Mouse (Mus musculus): ENCODE results near the gene Ccdc92b. TPM values are rescaled to one million over a fixed set of nuclear protein-coding genes. Genes with fewer than 3 reads are reported as not detected.
"Not testable (repeated sequence)": the region's sequence is repeated elsewhere in the genome, so short reads cannot be mapped to it uniquely, and the experiment has no call there.

Ccdc92b gene
- 0.46 and 0.71 TPM in 2 replicates for polyA plus RNA-seq (2015; fragmentation: Nextera tagmentation; extraction: Ambion mirVana)

- H3K4me3 ChIP-seq (replicated peaks) = peak within 1 kb of the TSS; percentile 30
- H3K27ac ChIP-seq (replicated peaks) = no peak within 1 kb of the TSS
- no peak within 1 kb of the TSS for H3K9ac ChIP-seq
- no peaks in the 10 kb centered on the region for H3K36me3 ChIP-seq
- peak within 1 kb of the TSS; percentile 49 for H3K4me2 ChIP-seq (replicated peaks)
- no peaks in the 10 kb centered on the region for H3K9me3 ChIP-seq (replicated peaks)
- WGBS = under 1% methylated on average over 60 of the region's 63 CpGs
- ATAC-seq (ENCODE audit: insufficient number of reproducible peaks, low FRiP score, low TSS enrichment, low read depth) = peak; percentile 74
- H3K4me1 ChIP-seq = peaks cover 10% of the 10 kb centered on the region
- H3K27me3 ChIP-seq = peaks cover 39% of the 10 kb centered on the region
Observed at GRCm38 (mm10) chr11:74619201-74619955, at the start of gene Ccdc92b. TSS of gene Ccdc92b (plus strand) at chr11:74619605.

- 62% methylated on average over 6 of the region's 6 CpGs for WGBS
- Histone ChIP-seq H3K36me3 (no peaks in the 10 kb centered on the region), H3K4me3 (replicated peaks) (no peak overlapping the region), H3K27me3 (no peaks in the 10 kb centered on the region), H3K4me1 (peaks cover 7% of the 10 kb centered on the region; the same call in 1 of the 2 replicates), H3K4me2 (replicated peaks) (no peak overlapping the region), H3K9me3 (replicated peaks) (no peaks in the 10 kb centered on the region), H3K27ac (replicated peaks) (no peak overlapping the region), H3K9ac (no peak overlapping the region)
- no peak for ATAC-seq (ENCODE audit: insufficient number of reproducible peaks, low FRiP score, low TSS enrichment, low read depth)
Observed at GRCm38 (mm10) chr11:74569735-74570134, 49.7 kb upstream of the Ccdc92b start.

- no peaks in the 10 kb centered on the region for H3K27me3 ChIP-seq
- no peak overlapping the region for H3K27ac ChIP-seq (replicated peaks)
- WGBS = 59% methylated on average over 6 of the region's 6 CpGs
- H3K4me1 ChIP-seq = peaks cover 7% of the 10 kb centered on the region; the same call in 1 of the 2 replicates
- no peak overlapping the region for H3K4me3 ChIP-seq (replicated peaks)
- no peaks in the 10 kb centered on the region for H3K36me3 ChIP-seq
- no peak for ATAC-seq (ENCODE audit: insufficient number of reproducible peaks, low FRiP score, low TSS enrichment, low read depth)
- H3K9me3 ChIP-seq (replicated peaks) = no peaks in the 10 kb centered on the region
- no peak overlapping the region for H3K4me2 ChIP-seq (replicated peaks)
- H3K9ac ChIP-seq = no peak overlapping the region
Observed at GRCm38 (mm10) chr11:74572459-74573061, 46.8 kb upstream of the Ccdc92b start.

GRCm38 (mm10) chr11:74574768-74575434, 44.5 kb upstream of the Ccdc92b start:
- no peaks in the 10 kb centered on the region for H3K27me3 ChIP-seq
- no peaks in the 10 kb centered on the region for H3K36me3 ChIP-seq
- H3K9me3 ChIP-seq (replicated peaks) = no peaks in the 10 kb centered on the region
- no peak overlapping the region for H3K9ac ChIP-seq
- H3K4me1 ChIP-seq = peaks cover 7% of the 10 kb centered on the region; the same call in 1 of the 2 replicates
- 58% methylated on average over 4 of the region's 4 CpGs for WGBS
- ATAC-seq (ENCODE audit: insufficient number of reproducible peaks, low FRiP score, low TSS enrichment, low read depth) = no peak
- H3K27ac ChIP-seq (replicated peaks) = no peak overlapping the region
- H3K4me2 ChIP-seq (replicated peaks) = no peak overlapping the region
- H3K4me3 ChIP-seq (replicated peaks) = no peak overlapping the region

- Histone ChIP-seq H3K9ac (no peak overlapping the region), H3K9me3 (replicated peaks) (no peaks in the 10 kb centered on the region), H3K27me3 (no peaks in the 10 kb centered on the region), H3K4me3 (replicated peaks) (no peak overlapping the region), H3K4me1 (peaks cover 7% of the 10 kb centered on the region; the same call in 1 of the 2 replicates), H3K27ac (replicated peaks) (no peak overlapping the region), H3K36me3 (no peaks in the 10 kb centered on the region), H3K4me2 (replicated peaks) (no peak overlapping the region)
- 68% methylated on average over 3 of the region's 3 CpGs for WGBS
- no peak for ATAC-seq (ENCODE audit: insufficient number of reproducible peaks, low FRiP score, low TSS enrichment, low read depth)
Observed at GRCm38 (mm10) chr11:74575940-74576339, 43.5 kb upstream of the Ccdc92b start.

- H3K27me3 ChIP-seq = no peaks in the 10 kb centered on the region
- no peak overlapping the region for H3K4me3 ChIP-seq (replicated peaks)
- H3K9me3 ChIP-seq (replicated peaks) = no peaks in the 10 kb centered on the region
- no peak overlapping the region for H3K9ac ChIP-seq
- no peak overlapping the region for H3K4me2 ChIP-seq (replicated peaks)
- H3K4me1 ChIP-seq = peaks cover 7% of the 10 kb centered on the region; the same call in 1 of the 2 replicates
- 64% methylated on average over 3 of the region's 3 CpGs for WGBS
- no peak overlapping the region for H3K27ac ChIP-seq (replicated peaks)
- no peaks in the 10 kb centered on the region for H3K36me3 ChIP-seq
- ATAC-seq (ENCODE audit: insufficient number of reproducible peaks, low FRiP score, low TSS enrichment, low read depth) = no peak
Observed at GRCm38 (mm10) chr11:74577068-74577467, 42.3 kb upstream of the Ccdc92b start.

DNA sequence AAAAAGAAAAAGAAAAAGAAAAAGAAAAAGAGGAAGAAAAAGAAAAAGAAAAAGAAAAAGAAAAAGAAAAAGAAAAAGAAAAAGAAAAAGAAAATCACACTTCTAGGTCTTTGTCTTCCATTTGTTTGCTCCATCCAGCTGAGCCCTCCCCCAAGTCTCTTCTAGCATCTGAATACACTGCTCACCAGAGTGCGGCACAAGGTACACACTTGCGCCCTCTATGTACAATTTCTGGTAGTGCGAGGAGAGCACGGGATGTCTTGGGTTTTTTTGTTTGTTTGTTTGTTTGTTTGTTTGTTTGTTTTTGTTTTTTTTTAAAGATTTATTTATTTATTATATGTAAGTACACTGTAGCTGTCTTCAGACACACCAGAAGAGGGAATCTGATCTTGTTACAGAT, 38.1 kb upstream of the Ccdc92b start:
- H3K9ac ChIP-seq; H3K4me3 ChIP-seq (replicated peaks); ATAC-seq (ENCODE audit: insufficient number of reproducible peaks, low FRiP score, low TSS enrichment, low read depth); H3K4me1 ChIP-seq; H3K4me2 ChIP-seq (replicated peaks); H3K9me3 ChIP-seq (replicated peaks); H3K27me3 ChIP-seq; H3K27ac ChIP-seq (replicated peaks); H3K36me3 ChIP-seq: not testable (repeated sequence)
- 59% methylated on average over 4 of the region's 4 CpGs for WGBS

DNA sequence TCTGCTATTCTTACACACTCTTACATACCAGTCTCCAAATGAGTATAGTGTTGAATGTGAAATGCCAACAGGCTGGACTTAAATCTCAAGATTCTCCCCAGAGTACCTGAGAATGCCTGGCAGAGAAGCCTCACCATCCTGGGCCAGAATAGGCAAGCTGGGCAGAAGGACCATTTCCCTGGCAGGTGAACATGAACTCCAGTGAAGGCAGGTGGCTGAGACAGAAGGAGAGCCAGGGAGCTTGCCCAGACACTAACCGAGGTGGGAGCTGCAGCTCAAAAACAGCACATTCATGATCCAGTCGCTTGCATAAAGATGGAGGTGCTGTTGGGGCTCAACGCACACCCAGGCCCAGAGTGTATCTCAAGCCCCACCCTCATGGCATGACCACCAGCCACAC, 36.9 kb upstream of the Ccdc92b start:
- Histone ChIP-seq H3K27ac (replicated peaks) (no peak overlapping the region), H3K9ac (no peak overlapping the region), H3K4me1 (no peaks in the 10 kb centered on the region), H3K36me3 (no peaks in the 10 kb centered on the region), H3K4me3 (replicated peaks) (no peak overlapping the region), H3K27me3 (peaks cover 5% of the 10 kb centered on the region), H3K9me3 (replicated peaks) (no peaks in the 10 kb centered on the region), H3K4me2 (replicated peaks) (no peak overlapping the region)
- 83% methylated on average over 3 of the region's 3 CpGs for WGBS
- no peak for ATAC-seq (ENCODE audit: insufficient number of reproducible peaks, low FRiP score, low TSS enrichment, low read depth)

DNA sequence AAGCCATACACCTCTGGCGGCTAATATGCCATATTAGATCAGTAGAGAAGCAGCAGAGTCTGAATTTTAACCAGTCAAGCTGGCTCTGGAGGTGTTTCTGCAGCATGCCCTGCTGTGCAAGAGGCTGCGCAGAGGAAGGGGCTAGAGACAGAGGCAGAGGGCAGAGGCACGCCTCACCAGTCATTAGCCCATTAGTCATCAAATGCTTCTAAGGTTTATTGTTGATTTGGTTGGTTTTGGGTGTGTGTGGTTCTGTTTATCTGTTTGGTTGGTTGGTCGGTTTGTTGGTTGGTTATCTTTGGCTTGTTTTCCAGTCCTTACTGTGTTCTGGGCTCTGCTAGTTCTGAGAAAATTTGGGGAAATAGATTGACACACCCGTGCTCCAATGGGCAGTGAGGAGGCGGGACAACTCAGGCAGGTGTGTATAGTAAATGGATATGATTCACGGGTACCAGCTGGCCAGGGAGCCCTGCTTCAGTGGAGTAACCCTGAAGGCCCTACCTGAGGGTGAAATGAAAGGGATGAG, 35.5 kb upstream of the Ccdc92b start:
- no peaks in the 10 kb centered on the region for H3K36me3 ChIP-seq
- H3K4me3 ChIP-seq (replicated peaks) = no peak overlapping the region
- 67% methylated on average over 7 of the region's 7 CpGs for WGBS
- H3K4me2 ChIP-seq (replicated peaks) = no peak overlapping the region
- H3K9me3 ChIP-seq (replicated peaks) = no peaks in the 10 kb centered on the region
- H3K4me1 ChIP-seq = no peaks in the 10 kb centered on the region
- no peak overlapping the region for H3K27ac ChIP-seq (replicated peaks)
- ATAC-seq (ENCODE audit: insufficient number of reproducible peaks, low FRiP score, low TSS enrichment, low read depth) = no peak
- no peak overlapping the region for H3K9ac ChIP-seq
- H3K27me3 ChIP-seq = peaks cover 19% of the 10 kb centered on the region

DNA sequence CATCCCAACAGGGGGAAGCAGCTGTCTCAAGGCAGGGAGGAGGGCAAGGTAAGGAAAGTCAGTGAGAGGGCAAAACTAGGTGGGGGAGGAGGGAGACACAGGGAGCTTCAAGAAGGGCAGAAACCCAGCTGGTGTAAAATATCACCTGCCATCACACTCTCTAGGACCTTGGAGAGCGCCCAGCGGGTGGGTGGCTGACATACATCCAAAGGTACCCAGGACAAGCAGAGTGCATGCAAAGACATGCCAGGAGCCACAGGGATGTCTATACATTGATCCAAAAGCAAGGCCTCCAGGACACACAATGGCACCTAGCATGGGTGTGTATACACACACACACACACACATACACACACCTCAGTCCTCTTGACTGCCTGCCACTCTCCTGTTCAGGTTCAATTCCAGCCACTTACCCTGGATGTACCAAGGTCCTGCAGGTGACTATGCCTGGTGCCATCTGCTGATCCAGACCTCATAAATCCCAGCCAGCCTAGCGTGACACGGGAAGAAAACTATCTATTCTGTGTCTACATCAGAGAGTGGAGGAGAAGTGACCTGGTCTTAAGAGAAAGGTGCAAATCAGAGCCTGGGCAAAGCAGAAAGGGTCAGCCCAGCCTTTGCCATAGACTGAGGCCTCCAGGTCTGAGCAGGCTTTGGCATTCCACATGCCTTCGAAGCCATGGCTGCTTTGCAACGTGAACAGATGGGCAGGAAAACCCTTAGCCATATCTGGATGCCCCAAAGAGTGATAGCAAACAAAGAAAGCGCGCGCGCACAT, 34.3 kb upstream of the Ccdc92b start:
- H3K4me2 ChIP-seq (replicated peaks) = no peak overlapping the region
- peaks cover 7% of the 10 kb centered on the region for H3K4me1 ChIP-seq
- H3K36me3 ChIP-seq = no peaks in the 10 kb centered on the region
- H3K9me3 ChIP-seq (replicated peaks) = no peaks in the 10 kb centered on the region
- H3K9ac ChIP-seq = no peak overlapping the region
- peaks cover 31% of the 10 kb centered on the region for H3K27me3 ChIP-seq
- H3K4me3 ChIP-seq (replicated peaks) = no peak overlapping the region
- 65% methylated on average over 10 of the region's 10 CpGs for WGBS
- no peak for ATAC-seq (ENCODE audit: insufficient number of reproducible peaks, low FRiP score, low TSS enrichment, low read depth)
- H3K27ac ChIP-seq (replicated peaks) = no peak overlapping the region

DNA sequence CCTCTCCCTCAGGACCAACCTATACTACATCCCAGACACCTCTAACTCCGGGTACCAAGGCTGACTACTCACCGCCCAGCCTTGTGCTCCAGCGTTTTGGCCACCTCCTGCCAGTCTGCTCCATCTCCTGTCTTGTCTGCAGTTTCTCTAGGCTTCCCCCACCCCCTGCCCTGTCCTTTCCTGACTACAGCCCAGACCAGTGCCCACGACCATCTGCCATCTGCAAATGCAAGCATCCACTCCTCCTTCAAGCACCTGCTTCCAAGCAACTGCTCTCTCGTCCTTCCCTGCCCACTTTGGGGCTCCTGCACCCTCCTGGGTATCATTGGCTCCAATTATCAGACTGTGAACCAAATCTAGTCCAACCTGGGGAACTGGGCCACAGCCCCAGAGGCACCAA, 33.0 kb upstream of the Ccdc92b start:
- H3K4me1 ChIP-seq = peaks cover 9% of the 10 kb centered on the region
- 66% methylated on average over 5 of the region's 5 CpGs for WGBS
- no peak for ATAC-seq (ENCODE audit: insufficient number of reproducible peaks, low FRiP score, low TSS enrichment, low read depth)
- no peak overlapping the region for H3K27ac ChIP-seq (replicated peaks)
- no peak overlapping the region for H3K4me3 ChIP-seq (replicated peaks)
- peaks cover 44% of the 10 kb centered on the region for H3K27me3 ChIP-seq
- no peaks in the 10 kb centered on the region for H3K36me3 ChIP-seq
- H3K4me2 ChIP-seq (replicated peaks) = no peak overlapping the region
- H3K9me3 ChIP-seq (replicated peaks) = no peaks in the 10 kb centered on the region
- H3K9ac ChIP-seq = no peak overlapping the region
